Mouse (Mus musculus) thymus, postnatal 0 days (tissue): ENCODE measurements at regions not wholly inside any gene's neighbourhood (a gene's known extent, or its start where the extent isn't known, plus 50 kb on each side); places are given as distances from the start of the nearest gene placed in this dataset.
"Not testable (repeated sequence)": the region's sequence is repeated elsewhere in the genome, so short reads cannot be mapped to it uniquely, and the experiment has no call there.

Source experiments
- DNase-seq: peaks from one replicate; pipeline ENCODE4 v3.0.0-alpha.2; 2015; ENCODE audit warnings: low spot score

GRCm38 (mm10) chr4:10670846-10671428 is 203.4 kb upstream of the 2610301B20Rik start:
- DNase-seq = no peak

- no peak for DNase-seq
Measured at GRCm38 (mm10) chr4:10691086-10691485, 183.2 kb upstream of the 2610301B20Rik start.

- DNase-seq = no peak
Measured at GRCm38 (mm10) chr4:10692860-10693259, 181.4 kb upstream of the 2610301B20Rik start.

GRCm38 (mm10) chr4:10693446-10694105 is 180.7 kb upstream of the 2610301B20Rik start:
- no peak for DNase-seq

- DNase-seq = not testable (repeated sequence)
Measured at GRCm38 (mm10) chr4:10694106-10694748, 180.1 kb upstream of the 2610301B20Rik start.

GRCm38 (mm10) chr4:10697225-10697836 is 177.0 kb upstream of the 2610301B20Rik start:
- DNase-seq = no peak

- no peak for DNase-seq
Measured at GRCm38 (mm10) chr4:10698637-10699036, 175.7 kb upstream of the 2610301B20Rik start.

GRCm38 (mm10) chr4:10701479-10701878 is 172.8 kb upstream of the 2610301B20Rik start:
- DNase-seq = no peak

GRCm38 (mm10) chr4:10703212-10703611 is 171.1 kb upstream of the 2610301B20Rik start:
- DNase-seq = no peak

GRCm38 (mm10) chr4:10707016-10707657 is 167.2 kb upstream of the 2610301B20Rik start:
- DNase-seq = no peak

- no peak for DNase-seq
Measured at GRCm38 (mm10) chr4:10707658-10708056, 166.6 kb upstream of the 2610301B20Rik start.

- DNase-seq = no peak
Measured at GRCm38 (mm10) chr4:10711939-10712533, 162.3 kb upstream of the 2610301B20Rik start.

GRCm38 (mm10) chr4:10723341-10723740 is 151.0 kb upstream of the 2610301B20Rik start:
- DNase-seq = no peak

GRCm38 (mm10) chr4:10727894-10728293 is 146.4 kb upstream of the 2610301B20Rik start:
- no peak for DNase-seq

- DNase-seq = no peak
Measured at GRCm38 (mm10) chr4:10745207-10745606, 129.1 kb upstream of the 2610301B20Rik start.

- no peak for DNase-seq
Measured at GRCm38 (mm10) chr4:10748816-10749215, 125.5 kb upstream of the 2610301B20Rik start.

GRCm38 (mm10) chr4:10750377-10751062 is 123.8 kb upstream of the 2610301B20Rik start:
- DNase-seq = not testable (repeated sequence)

- DNase-seq = peak; percentile 3
Measured at GRCm38 (mm10) chr4:10753176-10753575, 121.1 kb upstream of the 2610301B20Rik start.

- no peak for DNase-seq
Measured at GRCm38 (mm10) chr4:10759491-10759890, 114.8 kb upstream of the 2610301B20Rik start.

GRCm38 (mm10) chr4:10767676-10768075 is 106.6 kb upstream of the 2610301B20Rik start:
- DNase-seq = no peak
